In the genomic region with DNA sequence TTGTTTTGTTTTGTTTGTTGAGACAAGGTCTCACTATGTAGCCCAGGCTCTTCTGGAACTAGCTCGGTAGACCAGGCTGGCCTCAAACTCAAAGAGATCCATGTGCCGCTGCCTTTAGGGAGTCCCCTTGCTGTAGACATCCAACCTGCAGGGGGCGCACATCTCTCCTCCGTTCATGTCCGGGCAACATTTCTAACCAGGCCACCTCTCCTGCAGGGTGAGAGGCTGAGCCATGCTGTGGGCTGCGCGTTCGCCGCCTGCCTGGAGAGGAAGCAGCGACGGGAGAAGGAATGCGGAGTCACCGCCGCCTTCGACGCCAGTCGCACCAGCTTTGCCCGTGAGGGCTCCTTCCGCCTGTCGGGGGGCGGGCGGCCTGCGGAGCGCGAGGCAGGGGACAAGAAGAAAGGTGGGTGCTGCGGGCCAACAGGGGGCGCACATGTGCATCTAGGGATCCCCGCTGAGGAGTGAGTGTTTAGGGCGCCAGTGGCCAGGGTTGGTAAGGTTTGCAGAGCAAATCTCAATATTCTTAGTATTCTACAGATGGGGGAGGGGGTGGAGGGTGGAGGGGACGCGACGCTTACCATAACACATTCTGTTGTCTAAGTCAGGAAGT, we compare ENCODE assay signal across 8 mouse cellular contexts. TPM values are rescaled to one million over a fixed set of nuclear protein-coding genes. Genes with fewer than 3 reads are reported as not detected.
DNase-seq lines count a peak whose midpoint lies in the region; ATAC-seq and TF ChIP-seq lines count a peak whose summit lies in the region.

No protein-coding gene starts in this region.

- H3K9me3 ChIP-seq in heart, embryonic 15.5 days (replicated peaks) = no peaks in the 10 kb centered on the region

- H3K27ac ChIP-seq in cerebellum, adult 2 months (ENCODE audit: insufficient read depth, low read length) = no peak overlapping the region
- H3K27ac ChIP-seq in heart, embryonic 15.5 days = no peak overlapping the region

- no peak overlapping the region for H3K9ac ChIP-seq in heart, embryonic 15.5 days

- no peak overlapping the region for H3K4me3 ChIP-seq in cerebellum, adult 2 months (replicated peaks; ENCODE audit: insufficient read depth, low read depth, low read length)
- peak overlapping the region; percentile 30 for H3K4me3 ChIP-seq in heart, embryonic 15.5 days
- peak overlapping the region; percentile 36 for H3K4me3 ChIP-seq in lung, adult 2 months (replicated peaks; ENCODE audit: extremely low read depth, low read depth, low read length)

- WGBS in cerebellum, adult 2 months = 67% methylated on average over 32 of the region's 32 CpGs
- 46% methylated on average over 32 of the region's 32 CpGs for WGBS in heart, embryonic 15.5 days
- WGBS in lung, adult 2 months = 69% methylated on average over 32 of the region's 32 CpGs

- TF ChIP-seq CTCF in cerebellum, adult 2 months (IDR thresholded peaks at IDR 0.05; ENCODE audit: borderline replicate concordance, insufficient read depth, low read depth, low read length) = peak; percentile 48; the same call in 1 of the 2 replicates
- TF ChIP-seq CTCF in lung, adult 2 months (IDR thresholded peaks at IDR 0.05; ENCODE audit: insufficient read depth, low read length) = peak; percentile 45

- DNase-seq in cerebellum, adult 2 months = no peak
- DNase-seq in cerebellum, adult 11-12 months = no peak
- peak; percentile 59 for DNase-seq in right cerebral cortex, postnatal 14 days
- DNase-seq in right cerebral cortex, adult 18-20 months = no peak
- peak; percentile 43 for DNase-seq in lung, adult 2 months
- peak; percentile 47 for DNase-seq in thymus, postnatal 14 days
- DNase-seq in ovary, postnatal 14 days (ENCODE audit: low spot score) = no peak

- H3K27me3 ChIP-seq in cerebellum, adult 2 months (ENCODE audit: control insufficient read depth, insufficient read depth, low read length) = no peaks in the 10 kb centered on the region
- no peaks in the 10 kb centered on the region for H3K27me3 ChIP-seq in heart, embryonic 15.5 days

- no peak for ATAC-seq in heart, embryonic 15.5 days (replicated peaks; ENCODE audit: insufficient number of reproducible peaks, insufficient read depth, low FRiP score, low read depth)

- peak overlapping the region; percentile 47 for H3K4me2 ChIP-seq in heart, embryonic 15.5 days

- no peaks in the 10 kb centered on the region for H3K4me1 ChIP-seq in cerebellum, adult 2 months (ENCODE audit: control insufficient read depth, insufficient read depth, low read length)
- no peaks in the 10 kb centered on the region for H3K4me1 ChIP-seq in heart, embryonic 15.5 days (replicated peaks)
- no peaks in the 10 kb centered on the region for H3K4me1 ChIP-seq in lung, adult 2 months (ENCODE audit: control insufficient read depth, insufficient read depth, low read length)

- TF ChIP-seq POLR2A in cerebellum, adult 2 months (IDR thresholded peaks at IDR 0.05; ENCODE audit: borderline replicate concordance, insufficient read depth, low read length) = no peak
- no peak for TF ChIP-seq POLR2A in lung, adult 2 months (IDR thresholded peaks at IDR 0.05; ENCODE audit: borderline replicate concordance, extremely low read depth, low read depth, low read length)

- peaks cover 45% of the 10 kb centered on the region for H3K36me3 ChIP-seq in heart, embryonic 15.5 days

RNA-seq across cellular contexts. Expression of a gene that starts 15.6 kb away (rescaled TPM):
- 56.7 and 64.1 TPM in 2 replicates for polyA plus RNA-seq in cerebellum, adult 2 months (2012; rRNA removed)
- 9.2 and 13.8 TPM in 2 replicates for polyA plus RNA-seq in heart, embryonic 15.5 days (2015; fragmentation: Nextera tagmentation; extraction: Ambion mirVana)
- 33.0 and 36.4 TPM in 2 replicates for polyA plus RNA-seq in lung, adult 2 months (2012; rRNA removed)

RNA-seq across cellular contexts. Expression of a gene that starts 41.0 kb away (rescaled TPM):
- polyA plus RNA-seq in cerebellum, adult 2 months (2012; rRNA removed) = 20.8 and 23.9 TPM in 2 replicates
- polyA plus RNA-seq in heart, embryonic 15.5 days (2015; fragmentation: Nextera tagmentation; extraction: Ambion mirVana) = 13.9 and 14.7 TPM in 2 replicates
- polyA plus RNA-seq in lung, adult 2 months (2012; rRNA removed) = 68.6 and 76.8 TPM in 2 replicates

RNA-seq across cellular contexts. Expression of a gene that starts 45.4 kb away (rescaled TPM):
- 12.4 and 13.2 TPM in 2 replicates for polyA plus RNA-seq in cerebellum, adult 2 months (2012; rRNA removed)
- 2.4 and 2.8 TPM in 2 replicates for polyA plus RNA-seq in heart, embryonic 15.5 days (2015; fragmentation: Nextera tagmentation; extraction: Ambion mirVana)
- polyA plus RNA-seq in lung, adult 2 months (2012; rRNA removed) = 8.6 and 11.2 TPM in 2 replicates

Comparison
In these comparisons a context has a peak if more than half of its experiments do, and no peak if none do; other contexts are left out.
1. DNase-seq: peak in right cerebral cortex, postnatal 14 days (single experiment), lung, adult 2 months (single experiment) and thymus, postnatal 14 days (single experiment); none in cerebellum, adult 2 months (0 of 2), cerebellum, adult 11-12 months (single experiment), right cerebral cortex, adult 18-20 months (single experiment) and ovary, postnatal 14 days (single experiment).